Mouse (Mus musculus) CD8-positive naive resting alpha-beta T cell, adult 2 months (primary cell): ENCODE data around the gene Hist2h3c1.

Source experiments
- DNase-seq, 2 experiments: peaks; one replicate each; pipeline ENCODE4 v3.0.0; 2022; ENCODE audit warnings: low read depth in 2 of 2, low spot score in 2 of 2

The Hist2h3c1 gene

DNA sequence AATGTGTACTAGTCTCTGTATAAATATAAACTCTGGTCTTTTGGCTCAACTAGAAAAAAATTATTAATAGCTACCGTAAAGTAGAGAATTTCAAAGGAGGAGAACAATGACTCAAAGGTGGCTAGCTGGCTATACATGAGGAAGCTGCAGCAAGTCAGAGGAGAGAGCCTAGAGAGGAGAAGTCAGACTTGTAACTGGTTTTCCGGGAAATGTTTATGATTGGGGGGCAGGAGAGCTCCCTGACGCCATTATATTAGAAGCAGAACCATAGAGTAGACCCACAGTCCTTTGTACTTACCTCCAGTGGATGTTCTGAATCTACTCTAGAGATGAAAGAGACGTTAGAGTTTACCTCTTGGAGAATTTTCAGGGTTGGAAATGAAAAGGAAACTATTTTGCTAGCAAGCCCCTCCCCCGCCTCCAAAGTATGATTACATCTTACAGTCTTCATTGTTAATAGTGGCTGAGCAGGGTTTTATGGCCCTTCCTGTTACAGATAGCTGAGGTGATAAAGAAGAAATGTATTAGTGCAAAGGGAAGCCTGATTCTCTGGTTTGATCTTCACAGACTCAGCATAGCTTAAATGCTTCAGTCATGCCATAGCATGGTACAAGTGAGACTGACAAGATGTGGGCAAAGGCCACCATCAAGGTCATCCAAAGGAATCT lies 9.6 kb downstream of the Hist2h3c1 start:
- DNase-seq = no peak

DNA sequence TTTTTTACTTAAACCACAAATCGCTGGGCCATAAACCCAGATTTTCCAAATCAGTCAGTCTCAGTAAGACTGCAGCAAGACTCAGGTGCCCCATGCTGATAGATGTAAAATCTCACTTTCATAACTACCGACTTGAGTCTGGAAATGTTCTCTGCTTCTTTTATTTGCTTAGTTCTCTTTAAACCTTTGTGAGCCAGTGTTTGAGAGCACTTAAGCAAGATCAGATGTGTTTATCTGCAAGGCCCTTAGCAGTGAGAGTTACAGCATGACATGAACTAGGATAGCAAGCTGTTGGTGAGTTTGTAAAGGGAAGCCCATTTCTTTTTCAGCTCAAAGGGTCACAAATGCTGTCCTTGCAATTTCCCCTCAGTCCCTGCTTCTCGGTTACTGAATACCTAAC lies 10.7 kb downstream of the Hist2h3c1 start:
- DNase-seq = no peak

DNA sequence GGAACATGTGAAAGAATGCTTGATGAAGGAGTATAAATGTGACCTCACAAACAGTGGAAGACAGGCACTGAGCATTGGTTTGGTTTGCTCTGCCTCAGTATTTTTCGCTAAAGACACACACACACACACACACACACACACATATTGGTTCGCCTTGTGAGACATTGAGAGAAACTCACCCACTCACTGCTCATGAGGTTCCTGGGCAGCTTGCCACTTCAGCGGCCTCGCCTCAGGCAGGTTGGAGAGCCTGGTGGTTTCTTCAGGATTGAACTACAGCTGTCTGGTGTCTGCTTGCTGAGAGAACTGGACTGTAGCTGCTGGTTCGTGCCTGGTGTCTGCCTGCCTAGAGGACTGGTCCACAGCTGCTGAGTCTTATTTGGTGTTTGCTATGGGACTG lies 13.7 kb downstream of the Hist2h3c1 start:
- DNase-seq = no peak

DNA sequence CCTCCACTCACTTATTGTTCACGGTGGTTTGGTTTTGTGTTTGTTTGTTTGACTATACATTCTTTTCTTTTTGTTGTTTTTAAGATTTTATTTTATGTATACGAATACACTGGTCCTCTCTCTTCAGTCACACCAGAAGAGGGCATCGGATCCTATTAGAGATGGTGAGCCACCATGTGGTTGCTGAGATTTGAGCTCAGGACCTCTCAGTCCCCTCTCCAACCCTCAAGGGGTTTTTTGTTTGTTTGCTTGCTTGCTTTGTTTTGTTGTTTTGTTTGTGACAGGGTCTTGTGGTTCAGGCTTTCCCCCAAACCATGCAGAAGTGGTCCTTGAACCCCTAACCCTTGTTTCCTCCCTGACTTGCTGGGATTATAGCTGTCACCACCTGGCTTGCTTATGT lies 15.1 kb downstream of the Hist2h3c1 start:
- DNase-seq = no peak

DNA sequence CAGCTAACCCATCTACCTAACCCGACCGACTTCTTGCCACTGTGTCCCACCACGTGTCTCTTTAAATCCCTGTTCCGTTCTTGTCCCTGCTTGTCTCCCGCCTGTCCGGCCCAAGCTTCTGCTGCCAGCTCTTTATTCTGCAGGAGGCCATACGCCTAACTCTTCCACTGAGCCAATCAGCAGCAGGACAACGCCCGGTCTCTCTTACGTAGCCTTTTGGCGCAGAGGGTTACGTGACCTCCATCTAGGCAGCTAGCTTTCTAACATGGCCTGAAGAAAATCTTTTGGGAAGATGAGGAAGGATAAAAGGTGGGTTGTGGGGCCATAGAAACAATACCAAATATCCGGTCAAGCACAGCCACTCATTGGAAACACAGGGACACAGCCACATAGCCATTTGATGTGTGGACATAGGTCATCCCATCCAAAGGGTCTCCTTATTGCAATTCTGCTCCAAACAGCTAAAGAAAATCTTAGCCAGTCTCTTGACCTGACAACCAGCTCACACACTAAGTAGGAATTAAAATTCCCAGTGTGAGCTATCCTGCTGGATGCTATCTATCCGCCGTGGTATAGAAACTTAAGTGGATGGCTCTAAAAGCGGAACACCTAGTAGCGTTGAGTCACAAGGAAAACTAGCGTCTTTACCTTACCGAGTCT lies 15.9 kb downstream of the Hist2h3c1 start:
- DNase-seq = peak; percentile 43 to 50

DNA sequence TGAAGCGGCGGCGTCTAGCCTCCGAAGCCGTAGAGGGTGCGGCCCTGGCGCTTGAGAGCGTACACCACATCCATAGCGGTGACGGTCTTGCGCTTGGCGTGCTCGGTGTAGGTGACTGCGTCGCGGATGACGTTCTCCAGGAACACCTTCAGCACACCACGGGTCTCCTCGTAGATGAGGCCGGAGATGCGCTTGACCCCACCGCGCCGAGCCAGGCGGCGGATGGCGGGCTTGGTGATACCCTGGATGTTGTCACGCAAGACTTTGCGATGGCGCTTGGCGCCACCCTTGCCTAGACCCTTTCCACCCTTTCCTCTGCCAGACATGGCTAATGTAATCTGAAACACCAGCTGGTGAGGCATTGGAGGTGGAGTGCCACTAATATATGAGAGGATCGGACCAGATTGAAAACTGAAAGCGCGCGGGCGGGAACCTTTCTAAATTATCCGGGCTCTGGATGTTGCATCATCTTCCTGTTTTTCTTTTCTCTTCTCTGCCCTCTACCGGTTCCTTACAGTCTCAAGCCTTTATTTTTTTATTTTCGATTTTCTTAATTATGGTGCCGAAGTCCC lies 16.6 kb downstream of the Hist2h3c1 start, which contains the start of gene Hist2h4:
TSS of gene Hist2h4 (minus strand) at position 333 of the 572 bp plus-strand sequence.
- peak; percentile 91 to 96 for DNase-seq

DNA sequence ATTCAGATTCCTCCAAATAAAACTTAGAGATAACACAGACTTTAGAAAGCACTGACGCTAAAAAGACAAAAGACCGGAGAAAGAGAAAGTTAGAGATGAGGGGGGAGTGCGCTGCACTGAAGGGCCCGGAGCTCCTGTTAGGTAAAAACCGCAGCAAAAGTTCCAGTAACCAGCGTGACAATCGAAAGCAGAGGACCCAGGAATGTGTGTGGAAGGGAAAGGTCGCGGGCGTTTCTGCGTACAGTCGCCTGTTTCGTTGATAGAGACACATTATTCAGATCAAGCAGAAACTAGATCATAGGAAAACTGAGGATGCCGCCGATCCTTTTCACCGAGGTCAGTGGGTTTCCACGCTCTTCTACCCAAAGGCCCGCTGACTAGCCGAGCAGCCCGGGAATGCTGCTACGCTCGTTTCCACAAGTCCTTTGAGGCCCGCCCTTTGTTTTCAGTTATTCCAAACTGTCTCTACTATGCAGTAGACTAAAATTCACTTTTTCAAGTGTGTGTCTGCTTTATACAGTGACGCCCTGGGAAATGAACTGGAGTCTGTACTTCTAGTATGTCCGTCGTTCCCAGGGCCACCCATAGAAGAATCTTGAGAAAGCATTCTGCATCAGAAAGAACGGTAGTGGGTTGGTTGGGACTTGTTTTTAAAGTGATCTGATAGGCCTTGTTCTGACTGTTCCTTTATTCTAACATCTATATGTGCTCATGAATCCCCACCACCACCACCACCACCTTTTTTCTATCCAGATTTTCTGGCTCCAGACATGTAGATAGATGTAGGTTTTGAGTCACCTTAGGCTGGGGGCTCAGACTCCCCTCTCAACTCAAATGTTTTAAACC lies 17.3 kb downstream of the Hist2h3c1 start:
- DNase-seq = peak in 1 of 2 experiments; percentile 44

DNA sequence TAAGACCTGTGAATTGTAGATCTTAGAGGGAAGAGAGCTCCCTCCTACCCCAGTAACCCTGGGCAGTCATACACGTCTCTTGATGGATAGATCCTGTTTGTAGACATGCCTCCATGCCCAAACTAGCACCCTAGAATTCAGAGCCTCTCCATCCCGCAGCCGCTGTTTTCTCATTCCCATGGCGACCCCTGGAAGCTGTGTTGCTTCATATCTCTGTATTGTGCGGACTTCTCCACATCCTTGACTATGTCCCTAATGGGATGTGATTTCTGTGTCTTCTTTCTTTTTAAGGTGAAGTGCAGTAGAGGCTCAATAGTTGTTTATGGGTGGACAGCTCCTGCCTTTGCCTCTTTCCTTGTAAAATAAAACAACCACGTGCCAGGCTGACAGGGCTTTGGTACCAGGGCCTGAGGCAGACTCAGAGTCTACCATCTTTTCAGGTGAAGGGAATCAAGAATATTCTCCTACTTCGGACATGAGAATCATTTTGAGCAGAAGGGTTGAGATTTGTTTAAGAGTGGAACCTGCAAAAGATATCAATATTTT lies 18.0 kb downstream of the Hist2h3c1 start:
- no peak for DNase-seq

DNA sequence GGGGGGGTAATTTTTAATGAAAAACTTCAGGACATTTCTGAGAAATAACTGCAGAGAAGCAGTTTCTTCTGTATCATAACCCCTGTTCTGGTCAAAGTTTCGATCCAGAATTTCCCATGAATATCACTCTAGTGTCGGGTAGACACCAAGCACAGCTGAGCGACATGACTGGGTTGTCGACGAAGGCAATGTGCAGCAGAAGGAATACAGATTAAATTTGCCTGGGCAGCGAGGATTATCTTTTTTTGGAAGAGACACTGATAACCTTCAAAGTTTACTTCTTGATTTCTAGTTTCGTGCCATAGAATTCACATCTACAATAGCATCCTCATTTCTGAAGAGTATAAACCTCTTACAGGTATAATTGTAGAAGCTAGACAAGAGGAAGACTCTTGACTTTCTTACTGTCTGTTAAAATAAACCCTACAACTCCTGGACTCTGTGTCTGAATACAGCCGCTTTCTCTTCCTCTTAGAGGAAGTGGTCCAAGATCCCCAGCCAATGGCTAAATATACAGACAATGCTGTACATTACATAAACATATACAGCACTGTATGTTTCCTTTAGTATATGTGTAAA lies 19.7 kb downstream of the Hist2h3c1 start:
- DNase-seq = no peak

DNA sequence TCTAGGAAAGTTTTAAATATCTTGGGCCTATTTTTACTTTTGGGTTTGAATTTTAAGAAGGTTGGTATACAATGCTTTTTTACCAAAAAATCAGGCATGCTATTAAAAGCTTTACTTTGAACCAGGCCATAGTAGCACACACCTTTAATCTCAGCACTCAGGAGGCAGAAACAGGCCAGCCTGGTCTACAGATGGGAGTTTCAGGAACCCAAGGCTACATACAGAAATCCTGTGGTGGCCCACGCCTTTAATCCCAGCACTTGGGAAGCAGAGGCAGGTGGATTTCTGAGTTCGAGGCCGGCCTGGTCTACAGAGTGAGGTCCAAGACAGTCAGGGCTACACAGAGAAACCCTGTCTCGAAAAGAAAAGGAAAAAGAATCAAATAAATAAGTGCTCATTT lies 21.1 kb downstream of the Hist2h3c1 start:
- DNase-seq = no peak

DNA sequence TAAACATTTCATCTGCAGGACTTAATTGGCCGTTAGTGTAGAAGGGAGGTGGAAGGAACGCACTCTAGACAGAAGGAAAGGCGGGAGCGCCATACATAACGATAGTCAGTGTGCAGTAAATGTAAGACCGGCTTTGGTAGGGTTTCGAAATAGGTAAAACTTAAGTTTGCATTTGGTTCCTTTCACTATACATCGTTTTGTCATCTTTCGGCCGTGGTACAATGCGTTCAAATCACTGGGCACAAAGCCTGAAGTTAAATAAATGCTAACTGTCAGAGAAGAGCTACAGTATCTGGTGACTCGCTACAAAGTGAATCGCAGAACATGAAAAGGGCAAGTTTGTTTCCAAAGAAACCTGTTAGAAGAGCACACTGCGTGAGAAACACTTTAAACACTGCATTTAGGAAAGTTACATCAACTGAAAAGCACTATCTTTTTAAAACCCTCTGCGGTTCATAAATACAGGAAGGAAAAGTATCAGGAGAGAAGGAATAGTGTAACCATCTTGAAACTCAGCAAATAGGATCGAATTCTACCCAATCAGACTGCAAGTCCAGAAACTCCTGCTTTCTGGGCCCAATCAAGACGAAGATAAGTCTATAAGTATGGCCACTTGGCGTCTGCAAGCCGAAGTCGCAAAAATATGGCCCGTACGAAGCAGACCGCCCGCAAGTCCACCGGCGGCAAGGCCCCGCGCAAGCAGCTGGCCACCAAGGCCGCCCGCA lies 21.7 kb downstream of the Hist2h3c1 start, which contains the start of gene Hist2h3b:
TSS of gene Hist2h3b (plus strand) at position 604 of the 725 bp plus-strand sequence.
- DNase-seq = peak; percentile 28 to 42

DNA sequence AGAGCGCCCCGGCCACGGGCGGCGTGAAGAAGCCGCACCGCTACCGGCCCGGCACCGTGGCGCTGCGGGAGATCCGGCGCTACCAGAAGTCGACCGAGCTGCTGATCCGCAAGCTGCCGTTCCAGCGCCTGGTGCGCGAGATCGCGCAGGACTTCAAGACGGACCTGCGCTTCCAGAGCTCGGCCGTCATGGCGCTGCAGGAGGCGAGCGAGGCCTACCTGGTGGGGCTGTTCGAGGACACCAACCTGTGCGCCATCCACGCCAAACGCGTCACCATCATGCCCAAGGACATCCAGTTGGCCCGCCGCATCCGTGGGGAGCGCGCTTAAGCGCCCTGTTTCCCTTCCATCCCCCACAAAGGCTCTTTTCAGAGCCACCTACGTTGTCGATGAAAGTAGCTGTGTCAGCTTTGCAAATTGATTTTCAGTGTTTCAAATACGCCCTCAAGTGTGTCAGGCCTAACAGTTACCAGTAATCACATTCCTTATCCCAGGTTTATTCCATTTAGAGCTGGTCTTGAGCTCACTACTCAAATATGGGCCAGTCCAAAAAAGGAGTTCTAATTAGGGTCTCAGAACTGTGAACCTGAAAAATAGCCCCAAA lies 22.4 kb downstream of the Hist2h3c1 start:
- DNase-seq = peak in 1 of 2 experiments; percentile 23

DNA sequence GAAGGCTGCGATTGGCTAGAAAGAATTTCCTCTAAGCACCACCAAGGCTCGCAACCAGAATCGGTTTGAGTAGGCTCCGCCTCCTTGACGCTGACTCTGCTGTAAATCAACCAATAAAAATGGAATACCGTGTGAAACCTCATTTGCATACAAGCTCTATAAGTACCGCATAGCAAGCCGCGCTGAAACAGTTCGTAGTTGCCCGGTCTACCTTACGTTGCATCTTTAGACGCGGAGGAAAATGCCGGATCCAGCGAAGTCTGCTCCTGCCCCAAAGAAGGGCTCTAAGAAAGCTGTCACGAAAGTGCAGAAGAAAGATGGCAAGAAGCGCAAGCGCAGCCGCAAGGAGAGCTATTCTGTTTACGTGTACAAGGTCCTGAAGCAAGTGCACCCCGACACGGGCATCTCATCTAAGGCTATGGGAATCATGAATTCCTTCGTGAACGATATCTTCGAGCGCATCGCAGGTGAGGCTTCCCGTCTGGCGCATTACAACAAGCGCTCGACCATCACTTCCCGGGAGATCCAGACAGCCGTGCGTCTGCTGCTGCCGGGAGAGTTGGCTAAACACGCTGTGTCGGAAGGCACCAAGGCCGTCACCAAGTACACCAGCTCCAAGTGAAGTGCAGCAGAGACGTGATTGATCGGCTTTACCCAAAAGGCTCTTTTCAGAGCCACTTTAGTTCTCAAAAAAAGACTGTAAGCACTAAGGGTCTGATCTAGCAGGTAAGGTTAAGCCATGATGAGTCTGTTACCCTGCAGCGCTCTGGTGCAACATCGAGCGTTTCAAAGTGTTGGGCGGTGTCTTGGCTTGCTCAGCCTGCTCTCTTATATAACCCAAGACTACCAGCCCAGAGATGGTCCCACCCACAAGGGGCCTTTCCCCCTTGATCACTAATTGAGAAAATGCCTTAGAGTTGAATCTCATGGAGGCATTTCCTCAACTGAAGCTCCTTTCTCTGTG lies 23.3 kb downstream of the Hist2h3c1 start, which contains the start of gene Hist2h2bb:
TSS of gene Hist2h2bb (plus strand) at position 242 of the 964 bp plus-strand sequence.
- peak; percentile 70 to 78 for DNase-seq

DNA sequence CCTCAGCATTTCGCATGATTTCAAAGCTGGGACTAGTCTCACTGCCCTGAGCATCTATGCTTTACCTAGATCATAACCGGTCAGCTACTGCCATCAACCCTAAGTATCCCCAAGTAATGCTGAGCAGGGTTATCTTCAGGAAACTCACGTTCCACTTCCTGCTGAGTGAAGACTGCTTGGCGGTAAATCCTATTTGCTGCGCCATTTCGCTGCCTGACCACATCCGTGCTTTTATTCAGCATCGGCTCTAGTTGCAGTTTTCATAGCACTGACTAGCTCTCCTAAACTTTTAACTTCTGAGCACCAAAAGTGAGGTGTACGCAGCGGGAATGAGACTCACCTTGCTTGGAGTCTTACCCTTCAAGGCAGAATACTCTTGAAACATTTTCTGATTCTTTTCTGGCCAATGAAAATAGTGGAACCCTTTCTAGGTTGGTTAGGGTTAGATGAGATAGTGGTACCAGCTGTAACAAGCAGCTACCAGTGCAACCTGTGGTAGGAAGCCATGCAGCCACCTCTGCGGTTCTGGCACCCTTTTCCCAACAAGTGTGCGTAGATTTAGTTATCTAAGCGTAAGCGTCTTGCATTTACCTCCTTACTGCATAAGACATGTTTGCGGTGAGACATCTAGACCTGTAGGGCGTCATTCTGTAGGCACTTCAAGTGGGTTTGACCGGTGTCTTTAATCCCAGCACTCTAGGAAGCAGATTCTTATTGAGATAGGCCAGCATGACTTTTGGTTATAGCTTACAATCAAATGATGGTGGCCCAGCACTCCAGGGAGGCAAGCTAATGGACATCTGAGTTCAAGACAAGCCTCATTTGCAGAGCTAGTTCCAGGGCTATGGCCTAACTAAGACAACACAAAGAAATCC lies 27.3 kb downstream of the Hist2h3c1 start:
- DNase-seq = peak; percentile 34 to 58

DNA sequence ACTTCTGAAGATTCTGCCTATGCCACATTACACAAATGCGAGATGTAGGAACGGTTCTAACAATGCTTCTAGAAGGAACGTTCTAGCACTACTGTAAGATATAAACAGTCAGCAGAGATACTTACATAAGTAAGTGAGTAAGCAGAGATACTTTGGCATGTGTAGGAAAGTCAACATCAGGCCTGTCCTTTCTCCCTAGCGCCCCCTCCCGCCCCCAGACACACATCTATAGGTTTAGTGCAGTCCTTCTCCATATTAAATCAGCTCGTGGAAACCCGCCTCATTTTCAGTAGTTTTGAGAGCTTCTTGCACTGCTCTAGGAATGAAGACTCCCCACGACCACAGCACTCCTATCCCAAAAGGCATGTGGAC lies 30.9 kb downstream of the Hist2h3c1 start:
- DNase-seq = peak; percentile 53 to 78

DNA sequence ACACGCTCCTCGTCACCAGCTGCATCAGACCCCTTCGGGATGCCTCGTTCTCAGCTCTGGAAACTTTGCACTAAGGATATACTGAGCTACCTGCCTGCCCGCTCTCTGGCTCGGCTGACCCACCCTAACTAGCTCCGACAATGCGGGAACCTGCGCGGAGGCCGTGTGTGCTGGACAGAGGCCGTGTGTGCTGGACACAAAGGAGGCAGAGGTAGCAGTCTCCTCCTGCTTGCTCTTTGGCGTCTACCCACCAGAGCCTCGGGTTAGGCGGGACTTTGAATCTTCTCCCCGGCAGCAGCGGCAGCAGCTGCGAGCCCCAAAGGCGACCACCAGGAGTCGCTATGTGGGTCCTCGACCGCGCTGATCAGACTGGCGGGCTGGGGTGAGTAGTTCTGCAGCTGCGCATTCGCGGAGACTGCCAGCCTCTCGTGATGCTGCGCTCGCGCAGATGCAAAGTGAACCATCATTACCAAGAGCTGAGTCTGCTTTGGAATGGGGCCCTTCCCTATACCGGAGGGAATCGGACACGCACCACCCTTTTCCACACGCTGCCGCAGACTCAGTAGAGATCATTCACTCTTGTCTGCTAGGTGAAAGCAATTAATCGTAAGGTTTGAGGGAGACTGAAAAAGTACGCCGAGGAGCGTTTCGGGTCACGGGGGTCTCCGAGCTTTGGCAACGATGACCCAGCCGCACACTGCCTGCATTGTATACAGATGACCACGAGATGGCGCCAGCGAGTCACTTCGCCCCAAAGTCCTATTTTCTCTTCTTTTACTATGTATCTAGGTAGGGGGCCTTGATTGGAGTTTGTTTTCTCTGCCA lies 31.5 kb downstream of the Hist2h3c1 start:
- DNase-seq = peak; percentile 92 to 97

DNA sequence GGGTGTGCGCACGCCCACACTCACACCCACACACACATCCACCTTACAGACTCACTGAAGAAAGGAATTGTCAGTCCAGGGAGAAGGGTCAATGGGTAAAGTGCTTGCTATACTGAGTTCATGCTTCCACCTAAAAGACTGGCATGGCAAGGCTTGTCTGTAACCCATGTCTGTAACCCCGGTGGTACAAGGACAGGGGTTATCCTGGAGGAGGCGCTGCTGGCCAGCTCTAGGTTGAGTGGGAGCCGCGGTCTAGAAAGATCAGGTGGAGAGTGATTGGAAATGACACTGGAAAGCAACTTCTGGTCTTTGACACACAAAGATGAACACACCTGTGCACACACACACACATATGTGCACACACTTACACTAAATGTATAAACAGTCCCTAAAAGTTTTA lies 34.2 kb downstream of the Hist2h3c1 start:
- no peak for DNase-seq
